Mouse (Mus musculus) ES-Bruce4 (cell line): Measurements from ENCODE around the gene Fam229a. TPM values are rescaled to one million over a fixed set of nuclear protein-coding genes. Genes with fewer than 3 reads are reported as not detected.

Source experiments
- H3K27ac ChIP-seq: 2 replicates; pipeline ENCODE4 v1.5.1; 2012; ENCODE audit warnings: low read length, inconsistent platforms; ENCODE audit not compliant: insufficient read depth
- H3K27me3 ChIP-seq: 2 replicates; pipeline ENCODE4 v1.6.1; 2012; ENCODE audit warnings: mild to moderate bottlenecking, low read length, inconsistent platforms; ENCODE audit not compliant: control insufficient read depth, poor library complexity, insufficient read depth, severe bottlenecking
- H3K36me3 ChIP-seq: 2 replicates; pipeline ENCODE4 v1.6.1; 2012; ENCODE audit warnings: inconsistent platforms, mild to moderate bottlenecking, low read length, moderate library complexity; ENCODE audit not compliant: control insufficient read depth, poor library complexity, insufficient read depth, severe bottlenecking
- H3K4me1 ChIP-seq: one replicate; pipeline ENCODE4 v1.8.1; 2011; ENCODE audit warnings: low read length; ENCODE audit not compliant: control insufficient read depth, insufficient read depth
- H3K4me3 ChIP-seq: 2 replicates; pipeline ENCODE4 v1.5.1; 2011; ENCODE audit warnings: low read depth, mild to moderate bottlenecking, low read length
- H3K9ac ChIP-seq: 2 replicates; pipeline ENCODE4 v1.6.1; 2012; ENCODE audit warnings: low read depth, mild to moderate bottlenecking, inconsistent platforms; ENCODE audit not compliant: poor library complexity, severe bottlenecking
- H3K9me3 ChIP-seq: replicated peaks from 2 replicates; pipeline ENCODE4 v1.6.1; 2012; ENCODE audit warnings: mild to moderate bottlenecking, low read length, inconsistent platforms; ENCODE audit not compliant: control insufficient read depth, poor library complexity, insufficient read depth, severe bottlenecking
- CTCF ChIP-seq: IDR thresholded peaks from one replicate; pipeline ENCODE4 v1.8.1; 2011; ENCODE audit warnings: low read depth, low read length
- EP300 ChIP-seq: IDR thresholded peaks from 2 replicates; pipeline ENCODE4 v1.6.1; 2011; ENCODE audit warnings: low read depth, low read length; ENCODE audit not compliant: insufficient read depth
- POLR2A ChIP-seq: IDR thresholded peaks from one replicate; pipeline ENCODE4 v1.8.1; 2011; ENCODE audit warnings: low read length; ENCODE audit not compliant: insufficient read depth
- polyA plus RNA-seq: library from polyadenylated mRNA; stranded (reverse); fragments of >200 nt; gene quantifications from 2 replicates; pipeline ENCODE4 v1.2.4, GENCODE M21; 2011; ENCODE audit warnings: low read depth; ENCODE audit not compliant: missing spikeins, insufficient read depth, insufficient read length

Gene Fam229a
- polyA plus RNA-seq, 1 experiment: not detected

- TF ChIP-seq EP300: no peak
- TF ChIP-seq CTCF: no peak
- TF ChIP-seq POLR2A: peak; percentile 39
Observed at GRCm38 (mm10) chr4:129461183-129461960, 29.6 kb upstream of the Fam229a start, which contains the start of gene Bsdc1. Gene Bsdc1, plus strand, starts transcription at chr4:129461581.

DNA sequence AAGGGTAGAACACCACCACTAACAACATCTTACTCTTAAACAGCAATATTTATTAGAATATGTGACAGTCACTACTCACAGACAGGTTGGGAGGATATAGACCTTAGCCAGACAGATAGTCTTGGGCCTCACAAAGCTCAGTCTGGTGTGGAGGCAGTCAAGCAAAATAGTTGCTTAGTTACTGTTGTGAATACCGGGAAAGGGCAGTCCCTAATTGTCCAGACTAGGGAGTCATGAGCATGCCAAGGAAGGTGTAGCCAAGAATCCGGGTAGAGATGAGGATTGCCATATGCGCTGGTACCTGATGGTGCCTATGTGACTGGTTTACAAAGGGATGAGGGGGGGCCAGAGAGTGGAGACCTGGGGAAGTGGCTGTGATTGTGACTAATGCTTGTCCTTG lies 28.9 kb upstream of the Fam229a start:
- Histone ChIP-seq H3K27ac (no peak overlapping the region), H3K9me3 (no peaks in the 10 kb centered on the region), H3K9ac (peak overlapping the region; percentile 60), H3K36me3 (peaks cover 9% of the 10 kb centered on the region), H3K4me3 (peak overlapping the region; percentile 78), H3K27me3 (no peaks in the 10 kb centered on the region), H3K4me1 (no peaks in the 10 kb centered on the region)
- TF ChIP-seq POLR2A: no peak
- no peak for TF ChIP-seq EP300
- no peak for TF ChIP-seq CTCF

More at GRCm38 (mm10) chr4:129461183-129461960, 29.6 kb upstream of the Fam229a start, which contains the start of gene Bsdc1:
- peaks cover 4% of the 10 kb centered on the region; the same call in 1 of the 2 replicates for H3K36me3 ChIP-seq
- peak within 1 kb of the TSS; percentile 86 for H3K27ac ChIP-seq
- peak within 1 kb of the TSS; percentile 81 for H3K4me3 ChIP-seq
- H3K27me3 ChIP-seq: no peaks in the 10 kb centered on the region
- H3K4me1 ChIP-seq: no peaks in the 10 kb centered on the region
- H3K9ac ChIP-seq: peak within 1 kb of the TSS; percentile 60
- H3K9me3 ChIP-seq: no peaks in the 10 kb centered on the region

DNA sequence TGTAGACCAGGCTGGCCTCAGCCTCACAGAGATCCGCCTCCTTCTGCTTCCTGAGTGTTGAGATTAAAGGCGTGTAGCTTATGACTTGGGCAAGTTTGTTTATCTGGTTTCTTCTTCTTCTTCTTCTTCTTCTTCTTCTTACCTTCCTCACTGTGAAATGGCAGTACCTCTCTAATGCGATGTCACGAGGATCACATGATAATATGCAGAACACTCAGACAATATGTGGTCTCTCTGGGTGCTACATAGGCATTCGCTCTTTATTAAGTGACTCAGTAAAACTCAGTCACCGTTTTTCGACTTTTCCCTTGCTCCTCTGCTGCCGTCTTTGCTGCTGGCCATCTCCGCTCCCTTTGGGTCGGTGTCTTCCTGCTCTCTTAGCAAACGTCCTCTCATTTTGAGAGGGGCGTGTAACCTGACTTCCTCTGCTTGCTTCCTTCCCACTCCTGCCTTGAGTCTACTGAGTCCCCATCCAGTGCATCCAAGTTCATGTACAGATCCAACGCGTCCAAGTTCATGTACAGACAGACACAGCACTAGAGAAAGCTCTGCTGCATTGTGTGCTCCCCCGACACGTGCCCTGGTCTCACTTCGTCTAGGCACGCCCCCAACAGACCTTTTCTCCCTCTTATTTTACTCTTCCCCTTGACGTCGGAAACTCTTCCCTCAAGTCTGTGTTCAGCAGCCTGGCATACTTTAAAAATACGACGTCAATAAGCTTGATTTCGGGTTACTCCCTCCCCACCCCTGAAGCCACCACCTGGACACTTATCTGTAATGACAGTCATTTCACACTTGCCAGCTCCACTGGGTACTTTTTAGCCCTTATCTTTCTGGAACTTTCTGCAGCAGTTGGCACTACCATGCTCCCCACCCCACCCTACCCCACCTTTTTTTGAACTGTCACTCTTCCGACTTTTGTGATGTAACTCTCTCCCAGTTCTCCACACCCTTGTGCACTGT lies 27.6 kb upstream of the Fam229a start:
- no peak overlapping the region for H3K27ac ChIP-seq
- TF ChIP-seq POLR2A: no peak
- no peak for TF ChIP-seq EP300
- TF ChIP-seq CTCF: no peak

GRCm38 (mm10) chr4:129464286-129464815 lies 26.6 kb upstream of the Fam229a start:
- Histone ChIP-seq H3K36me3 (peaks cover 28% of the 10 kb centered on the region), H3K4me1 (no peaks in the 10 kb centered on the region), H3K27ac (no peak overlapping the region), H3K9ac (no peak overlapping the region), H3K4me3 (no peak overlapping the region), H3K9me3 (no peaks in the 10 kb centered on the region), H3K27me3 (no peaks in the 10 kb centered on the region)
- TF ChIP-seq CTCF (no peak), POLR2A (no peak), EP300 (no peak)

More for the DNA sequence above, 27.6 kb upstream of the Fam229a start:
- Histone ChIP-seq H3K36me3 (peaks cover 20% of the 10 kb centered on the region), H3K4me3 (no peak overlapping the region), H3K27me3 (no peaks in the 10 kb centered on the region), H3K9ac (no peak overlapping the region), H3K4me1 (no peaks in the 10 kb centered on the region), H3K9me3 (no peaks in the 10 kb centered on the region)

- Histone ChIP-seq H3K4me1 (no peaks in the 10 kb centered on the region), H3K9ac (no peak overlapping the region), H3K27me3 (no peaks in the 10 kb centered on the region), H3K4me3 (no peak overlapping the region), H3K36me3 (peaks cover 29% of the 10 kb centered on the region), H3K9me3 (no peaks in the 10 kb centered on the region), H3K27ac (no peak overlapping the region)
- no peak for TF ChIP-seq CTCF
- no peak for TF ChIP-seq EP300
- TF ChIP-seq POLR2A: no peak
Observed at GRCm38 (mm10) chr4:129476047-129476446, 14.9 kb upstream of the Fam229a start.
